Comparison of ENCODE assay signal across 14 mouse cellular contexts in the genomic region with DNA sequence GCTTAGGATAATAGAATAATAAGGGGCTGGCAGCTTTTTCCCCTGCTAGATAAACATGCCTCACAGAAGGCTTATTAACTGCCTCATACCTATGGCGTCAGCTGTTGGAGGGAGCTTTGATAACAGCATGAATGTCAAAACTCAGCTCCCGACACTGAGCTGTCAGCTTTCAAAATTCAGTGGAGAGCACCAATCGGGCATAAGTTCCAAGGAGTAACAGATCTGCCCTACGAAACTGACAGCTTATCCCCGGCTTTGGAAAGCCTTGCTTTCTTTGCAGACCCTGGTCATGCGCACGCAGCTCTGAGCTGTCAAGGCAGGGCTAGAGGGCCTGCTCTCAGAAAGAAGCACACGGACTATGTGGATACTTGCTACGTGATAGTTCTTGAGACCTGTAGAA.
DNase-seq lines count a peak whose midpoint lies in the region; ATAC-seq and TF ChIP-seq lines count a peak whose summit lies in the region.
"Had no signal": no experiment of that assay in that cellular context is flagged by ENCODE, and none has a peak within 500 bp of the region (broad histone marks: within the 10 kb centered on the region; RNA-seq: fewer than 3 reads in every experiment).

No protein-coding gene starts in this region.

- H3K36me3 ChIP-seq in heart, embryonic 16.5 days (ENCODE audit: control insufficient read depth, insufficient read depth), result no peaks in the 10 kb centered on the region
- H3K36me3 ChIP-seq in heart, embryonic 10.5 days, result no peaks in the 10 kb centered on the region
- no peaks in the 10 kb centered on the region for H3K36me3 ChIP-seq in forebrain, embryonic 12.5 days (replicated peaks)
- no peaks in the 10 kb centered on the region for H3K36me3 ChIP-seq in forebrain, embryonic 15.5 days
- no peaks in the 10 kb centered on the region for H3K36me3 ChIP-seq in midbrain, embryonic 16.5 days (ENCODE audit: control insufficient read depth, insufficient read depth, low read length)
- H3K36me3 ChIP-seq in intestine, postnatal 0 days (ENCODE audit: control insufficient read depth, insufficient read depth), result no peaks in the 10 kb centered on the region
- H3K36me3 ChIP-seq: limb, embryonic 12.5 days; liver, embryonic 13.5 days had no signal

- no peak overlapping the region for H3K4me3 ChIP-seq in heart, embryonic 16.5 days (ENCODE audit: low read length)
- no peak overlapping the region for H3K4me3 ChIP-seq in heart, embryonic 10.5 days
- no peak overlapping the region for H3K4me3 ChIP-seq in forebrain, embryonic 12.5 days (replicated peaks)
- no peak overlapping the region for H3K4me3 ChIP-seq in forebrain, embryonic 15.5 days
- H3K4me3 ChIP-seq in midbrain, embryonic 16.5 days (ENCODE audit: low read depth, low read length), result no peak overlapping the region
- no peak overlapping the region for H3K4me3 ChIP-seq in intestine, postnatal 0 days (ENCODE audit: low read depth, low read length)
- H3K4me3 ChIP-seq: limb, embryonic 12.5 days; liver, embryonic 13.5 days had no signal

- 35% methylated on average over 9 of the region's 9 CpGs for whole genome bisulfite sequencing in heart, embryonic 16.5 days
- WGBS in heart, embryonic 10.5 days, result 53% methylated on average over 9 of the region's 9 CpGs
- WGBS in forebrain, embryonic 12.5 days, result 45% methylated on average over 9 of the region's 9 CpGs
- 30% methylated on average over 9 of the region's 9 CpGs for WGBS in forebrain, embryonic 15.5 days
- WGBS in midbrain, embryonic 16.5 days, result 40% methylated on average over 9 of the region's 9 CpGs
- 70% methylated on average over 9 of the region's 9 CpGs for WGBS in intestine, postnatal 0 days

- no peak for DNase-seq in heart, embryonic 10.5 days (ENCODE audit: low spot score)
- no peak for DNase-seq in urinary bladder, adult 2 months (ENCODE audit: low spot score)
- DNase-seq: gastrocnemius, postnatal 36 days; kidney, adult 2 months; kidney, postnatal 25 days; liver, embryonic 13.5 days; thymus, adult 18-20 months had no signal

- no peak for ATAC-seq in heart, embryonic 16.5 days (replicated peaks; ENCODE audit: extremely low read depth, insufficient read depth, low FRiP score)
- 0 out of 2 replicates have a peak, but pooled peaks have one; percentile 36 for ATAC-seq in forebrain, embryonic 12.5 days (ENCODE audit: low FRiP score)
- peak; percentile 61 for ATAC-seq in forebrain, embryonic 15.5 days (replicated peaks)
- ATAC-seq in midbrain, embryonic 16.5 days, result peak; percentile 79
- ATAC-seq in intestine, postnatal 0 days, result no peak
- ATAC-seq: hindbrain, embryonic 16.5 days had no signal

- TF ChIP-seq CTCF in intestine, postnatal 0 days (IDR thresholded peaks at IDR 0.05; ENCODE audit: low read depth), result no peak

- H3K4me1 ChIP-seq in heart, embryonic 16.5 days (ENCODE audit: control insufficient read depth, insufficient read depth, low read length), result no peaks in the 10 kb centered on the region
- no peaks in the 10 kb centered on the region for H3K4me1 ChIP-seq in heart, embryonic 10.5 days
- peaks cover 6% of the 10 kb centered on the region for H3K4me1 ChIP-seq in forebrain, embryonic 12.5 days
- H3K4me1 ChIP-seq in forebrain, embryonic 15.5 days, result peaks cover 5% of the 10 kb centered on the region
- no peaks in the 10 kb centered on the region for H3K4me1 ChIP-seq in midbrain, embryonic 16.5 days (ENCODE audit: control insufficient read depth, insufficient read depth, low read length)
- no peaks in the 10 kb centered on the region for H3K4me1 ChIP-seq in intestine, postnatal 0 days (replicated peaks; ENCODE audit: control insufficient read depth, insufficient read depth, low read length)
- H3K4me1 ChIP-seq: limb, embryonic 12.5 days; liver, embryonic 13.5 days had no signal

- H3K27ac ChIP-seq in heart, embryonic 16.5 days (ENCODE audit: low read length), result no peak overlapping the region
- H3K27ac ChIP-seq in heart, embryonic 10.5 days, result no peak overlapping the region
- no peak overlapping the region for H3K27ac ChIP-seq in forebrain, embryonic 12.5 days
- H3K27ac ChIP-seq in forebrain, embryonic 15.5 days (replicated peaks), result no peak overlapping the region
- H3K27ac ChIP-seq in midbrain, embryonic 16.5 days (ENCODE audit: low read length), result no peak overlapping the region
- no peak overlapping the region for H3K27ac ChIP-seq in intestine, postnatal 0 days (ENCODE audit: low read depth, low read length)
- H3K27ac ChIP-seq: limb, embryonic 12.5 days; liver, embryonic 13.5 days had no signal

- H3K9ac ChIP-seq in heart, embryonic 16.5 days (ENCODE audit: low read length), result no peak overlapping the region
- no peak overlapping the region for H3K9ac ChIP-seq in forebrain, embryonic 12.5 days
- no peak overlapping the region for H3K9ac ChIP-seq in forebrain, embryonic 15.5 days (replicated peaks)
- H3K9ac ChIP-seq in midbrain, embryonic 16.5 days (ENCODE audit: low read depth, low read length), result no peak overlapping the region
- no peak overlapping the region for H3K9ac ChIP-seq in intestine, postnatal 0 days (ENCODE audit: low read depth, low read length)
- H3K9ac ChIP-seq: limb, embryonic 12.5 days; liver, embryonic 13.5 days had no signal

- H3K9me3 ChIP-seq in heart, embryonic 16.5 days (replicated peaks; ENCODE audit: control insufficient read depth, low read length), result no peaks in the 10 kb centered on the region
- no peaks in the 10 kb centered on the region for H3K9me3 ChIP-seq in heart, embryonic 10.5 days
- H3K9me3 ChIP-seq in forebrain, embryonic 12.5 days, result no peaks in the 10 kb centered on the region
- no peaks in the 10 kb centered on the region for H3K9me3 ChIP-seq in forebrain, embryonic 15.5 days
- H3K9me3 ChIP-seq in midbrain, embryonic 16.5 days (replicated peaks; ENCODE audit: control insufficient read depth, low read length, poor library complexity, severe bottlenecking), result no peaks in the 10 kb centered on the region
- no peaks in the 10 kb centered on the region for H3K9me3 ChIP-seq in intestine, postnatal 0 days (ENCODE audit: control insufficient read depth)
- H3K9me3 ChIP-seq: limb, embryonic 12.5 days; liver, embryonic 13.5 days had no signal

- peak overlapping the region; percentile 24 for H3K4me2 ChIP-seq in heart, embryonic 16.5 days (ENCODE audit: low read depth, low read length)
- no peak overlapping the region for H3K4me2 ChIP-seq in forebrain, embryonic 12.5 days
- peak overlapping the region; percentile 26 for H3K4me2 ChIP-seq in forebrain, embryonic 15.5 days (replicated peaks)
- H3K4me2 ChIP-seq in midbrain, embryonic 16.5 days (ENCODE audit: low read length), result peak overlapping the region; percentile 7; the same call in 1 of the 2 replicates
- no peak overlapping the region for H3K4me2 ChIP-seq in intestine, postnatal 0 days (replicated peaks; ENCODE audit: low read depth)
- H3K4me2 ChIP-seq: limb, embryonic 12.5 days; liver, embryonic 13.5 days had no signal

- H3K27me3 ChIP-seq in heart, embryonic 16.5 days (ENCODE audit: control insufficient read depth, insufficient read depth, low read length), result no peaks in the 10 kb centered on the region
- no peaks in the 10 kb centered on the region for H3K27me3 ChIP-seq in heart, embryonic 10.5 days (ENCODE audit: insufficient read depth, poor library complexity, severe bottlenecking)
- H3K27me3 ChIP-seq in forebrain, embryonic 12.5 days, result no peaks in the 10 kb centered on the region
- no peaks in the 10 kb centered on the region for H3K27me3 ChIP-seq in forebrain, embryonic 15.5 days
- H3K27me3 ChIP-seq in midbrain, embryonic 16.5 days (ENCODE audit: control insufficient read depth, insufficient read depth, low read depth, low read length), result no peaks in the 10 kb centered on the region
- no peaks in the 10 kb centered on the region for H3K27me3 ChIP-seq in intestine, postnatal 0 days (replicated peaks; ENCODE audit: control insufficient read depth, insufficient read depth, low read length)
- H3K27me3 ChIP-seq: limb, embryonic 12.5 days; liver, embryonic 13.5 days had no signal

Comparison
In these comparisons a context has a peak if more than half of its experiments do, and no peak if none do; other contexts are left out.
1. H3K4me2 ChIP-seq: peak in heart, embryonic 16.5 days (single experiment), forebrain, embryonic 15.5 days (single experiment) and midbrain, embryonic 16.5 days (single experiment); none in forebrain, embryonic 12.5 days (single experiment) and intestine, postnatal 0 days (single experiment).
2. ATAC-seq: peak in forebrain, embryonic 12.5 days (single experiment), forebrain, embryonic 15.5 days (single experiment) and midbrain, embryonic 16.5 days (single experiment); none in heart, embryonic 16.5 days (single experiment) and intestine, postnatal 0 days (single experiment).